Mouse (Mus musculus): ENCODE data around the gene Alcam.

Alcam gene

DNA sequence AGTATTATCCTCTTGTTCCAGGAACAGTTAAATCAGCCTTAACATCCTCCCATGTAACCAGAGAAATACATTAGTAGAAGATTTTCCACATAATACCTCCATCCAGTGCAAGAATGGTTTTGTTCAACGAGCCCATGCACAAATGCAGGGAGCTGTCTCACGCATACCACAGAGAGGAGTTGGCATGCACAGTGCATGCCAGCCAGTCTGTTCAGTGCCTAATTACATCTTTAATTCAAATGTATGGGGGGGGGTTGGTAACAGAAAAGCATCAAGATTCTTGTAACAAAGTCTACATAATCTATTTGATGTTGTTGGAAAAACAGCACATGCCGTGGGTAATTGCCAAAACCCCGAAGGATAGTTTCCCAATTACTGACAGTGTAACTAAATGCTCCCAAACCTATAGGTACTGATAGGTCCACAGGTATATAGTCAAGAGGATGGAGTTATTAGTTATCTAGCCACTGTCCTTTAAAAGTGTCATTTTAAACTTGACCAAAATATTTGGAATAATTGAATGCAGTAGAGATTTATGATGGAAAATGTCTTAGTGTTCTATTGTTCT, 89.8 kb downstream of the Alcam start:
- no peak for DNase-seq

DNA sequence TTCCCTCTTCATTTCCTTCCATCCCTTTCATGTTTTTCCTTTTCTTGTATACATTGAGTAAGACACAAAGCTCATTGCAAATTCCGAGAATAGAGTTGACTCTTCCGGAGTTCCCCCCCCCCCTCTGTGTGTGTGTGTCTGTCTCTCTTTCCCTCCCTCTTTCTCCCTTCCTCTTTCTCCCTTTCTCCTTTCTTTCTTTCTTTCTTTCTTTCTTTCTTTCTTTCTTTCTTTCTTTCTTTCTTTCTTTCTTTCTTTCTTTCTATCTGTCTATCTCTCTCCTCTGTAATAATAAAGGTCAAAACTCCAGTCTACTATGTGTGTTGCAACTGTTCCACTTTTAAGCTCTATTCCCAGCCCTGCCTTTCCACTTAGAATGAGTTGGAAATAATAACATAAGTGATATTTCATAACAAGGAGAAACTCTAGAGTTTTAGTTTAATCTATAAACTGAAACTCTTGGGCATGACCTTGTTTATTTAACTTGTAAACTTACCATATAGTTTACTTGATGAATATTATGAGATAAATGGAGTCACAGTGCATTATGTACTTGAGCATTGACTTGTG, 110.3 kb downstream of the Alcam start:
- DNase-seq, result no peak

DNA sequence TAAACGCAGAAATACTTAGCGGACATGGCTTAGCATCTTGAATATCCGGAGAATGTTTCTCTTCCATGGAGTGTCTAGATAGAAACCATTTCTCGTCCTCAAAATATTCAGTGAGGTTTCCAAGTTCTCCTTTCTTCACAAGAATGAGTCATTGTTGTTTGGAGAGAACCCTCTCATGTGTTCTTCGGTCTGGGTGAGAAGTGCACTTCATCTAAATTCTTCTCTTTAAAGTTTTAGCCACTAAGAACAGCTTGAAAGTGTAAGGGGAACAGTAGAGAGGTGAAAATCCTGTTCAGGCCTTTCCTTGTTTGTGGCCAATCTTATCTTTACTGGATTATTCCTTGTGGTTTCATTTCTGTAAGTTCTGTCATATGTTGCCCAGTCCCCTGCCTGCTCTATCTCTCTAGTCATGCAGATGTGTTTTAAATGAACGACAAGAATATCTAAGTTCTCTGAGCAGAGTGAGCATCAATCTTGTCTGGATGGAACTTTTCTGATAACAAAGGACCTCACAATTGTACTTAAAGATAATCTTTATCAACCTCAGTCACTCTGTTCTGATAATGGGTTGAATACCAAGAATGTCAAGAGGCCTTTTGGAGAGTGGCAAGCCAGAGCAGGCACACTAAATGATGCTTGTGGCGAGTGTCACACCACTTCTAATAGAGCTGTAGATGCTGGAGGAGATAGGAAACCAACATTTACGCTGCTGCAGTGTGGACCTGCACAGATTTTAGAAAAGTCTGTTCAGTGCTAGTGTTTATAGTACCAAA, 111.0 kb downstream of the Alcam start:
- no peak for DNase-seq

DNA sequence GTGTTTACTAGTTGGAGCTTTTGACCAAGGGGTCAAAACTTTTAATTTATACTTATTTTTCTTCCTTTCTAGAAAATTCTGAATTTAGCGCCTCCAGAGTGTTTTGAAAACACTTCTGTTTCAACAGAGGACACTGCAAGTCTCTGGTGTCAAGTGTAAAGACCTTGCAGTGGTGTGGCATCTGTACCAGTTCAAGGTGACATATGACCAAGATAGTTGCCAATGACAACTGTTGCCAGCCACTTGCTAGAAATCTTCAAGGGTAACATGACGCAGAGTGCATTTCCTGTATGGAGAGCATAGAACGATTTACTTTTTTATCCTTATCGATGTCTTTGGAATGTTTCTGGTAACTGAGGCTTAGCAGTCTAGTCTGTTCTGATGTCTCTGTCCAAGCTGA, 119.8 kb downstream of the Alcam start:
- DNase-seq, result no peak

DNA sequence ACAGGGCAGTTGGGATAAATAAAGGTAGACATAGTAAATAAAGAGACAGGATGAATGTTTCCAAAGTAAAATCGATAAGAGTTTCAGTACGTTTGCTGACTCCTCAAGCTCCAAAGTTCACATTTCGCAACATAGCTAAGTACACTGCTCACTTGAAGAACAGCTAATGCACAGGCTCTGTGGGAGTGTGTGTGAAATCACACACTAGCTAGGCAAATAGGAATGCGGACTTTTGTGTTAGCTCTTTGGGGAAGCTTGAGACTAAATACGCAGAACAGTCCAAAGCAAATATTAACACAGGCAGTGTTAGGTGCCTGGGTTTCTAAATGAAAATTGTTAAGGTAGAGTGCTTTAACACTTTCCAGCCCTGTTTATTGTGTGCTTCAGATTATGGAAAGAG, 120.2 kb downstream of the Alcam start:
- DNase-seq, result no peak

DNA sequence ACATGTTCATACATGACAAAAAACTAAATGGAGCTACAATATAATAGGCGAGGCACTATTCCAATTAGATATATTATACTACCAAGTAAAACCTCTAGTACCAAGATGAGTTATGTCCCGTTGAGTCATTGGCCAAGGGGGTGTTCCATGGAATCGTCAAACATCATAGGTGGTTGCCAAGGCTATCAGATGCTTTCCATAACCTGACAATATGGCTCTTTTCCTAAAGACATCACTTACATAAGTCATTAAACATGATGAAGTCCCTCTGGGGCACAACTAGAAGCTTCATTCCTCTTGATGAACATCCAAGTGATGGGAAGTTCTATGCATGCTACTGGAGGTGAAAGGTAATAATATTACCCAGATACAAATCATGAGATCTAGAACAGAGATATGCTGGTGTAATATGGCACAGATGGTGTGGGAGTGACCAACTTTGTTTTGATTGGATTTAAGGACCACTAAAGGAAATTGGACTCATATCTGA, 122.5 kb downstream of the Alcam start:
- no peak for DNase-seq

DNA sequence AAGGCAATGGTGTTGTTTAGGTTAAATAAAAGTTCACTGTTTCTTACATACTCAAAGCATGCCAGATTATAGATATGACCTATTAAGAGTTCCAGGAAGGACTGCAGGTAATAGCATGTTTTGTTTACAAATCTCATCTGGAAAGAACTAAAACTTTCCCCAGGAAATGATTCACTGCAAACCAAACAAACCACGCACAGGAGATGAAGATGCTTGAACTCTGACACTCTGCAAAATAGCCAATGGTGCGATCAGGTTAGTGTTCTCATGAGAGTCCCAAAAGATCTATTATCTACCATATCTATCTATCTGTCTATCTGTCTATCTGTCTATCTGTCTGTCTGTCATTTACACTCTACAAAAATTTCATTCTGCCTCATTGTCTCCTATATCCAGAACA, 124.5 kb downstream of the Alcam start:
- DNase-seq, result no peak

DNA sequence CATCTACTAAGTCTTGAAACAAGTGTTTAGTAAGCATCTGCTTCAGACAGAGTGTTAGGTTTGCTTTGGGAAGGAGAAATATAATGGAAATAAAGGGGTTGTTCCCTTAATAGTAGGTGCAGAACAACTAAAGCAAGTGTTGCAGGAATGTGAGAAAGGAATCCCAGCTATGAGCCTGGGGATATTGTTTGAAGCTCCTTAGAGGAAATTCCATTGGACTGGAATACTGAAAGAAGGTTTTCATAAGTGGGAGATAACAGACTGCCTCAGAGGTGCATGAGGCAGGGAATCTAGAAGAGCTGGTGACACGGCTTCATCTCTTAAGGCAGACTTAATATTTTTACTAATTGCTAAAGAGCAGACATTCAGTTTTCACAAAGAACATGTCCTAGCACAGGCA, 134.6 kb downstream of the Alcam start:
- DNase-seq, result no peak

DNA sequence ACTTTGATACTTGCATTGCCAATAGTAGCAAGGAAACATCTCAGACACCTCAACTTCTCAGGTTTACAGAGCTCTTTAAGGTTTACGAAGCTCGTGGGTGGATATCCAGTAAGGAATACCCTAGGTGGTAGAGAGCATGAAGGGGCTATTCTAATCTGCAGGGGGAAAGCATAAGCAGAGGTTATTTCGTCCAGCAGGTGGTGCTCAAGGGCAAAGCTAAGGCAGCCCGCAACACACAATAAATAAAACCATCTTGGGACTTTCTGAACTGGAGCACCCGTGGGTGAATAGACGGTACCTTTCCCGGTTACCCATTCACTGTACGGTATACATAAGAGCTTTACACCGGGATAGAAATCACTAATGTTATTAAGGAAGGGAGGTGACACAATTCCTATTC, 142.8 kb downstream of the Alcam start:
- DNase-seq, result peak; percentile 88

DNA sequence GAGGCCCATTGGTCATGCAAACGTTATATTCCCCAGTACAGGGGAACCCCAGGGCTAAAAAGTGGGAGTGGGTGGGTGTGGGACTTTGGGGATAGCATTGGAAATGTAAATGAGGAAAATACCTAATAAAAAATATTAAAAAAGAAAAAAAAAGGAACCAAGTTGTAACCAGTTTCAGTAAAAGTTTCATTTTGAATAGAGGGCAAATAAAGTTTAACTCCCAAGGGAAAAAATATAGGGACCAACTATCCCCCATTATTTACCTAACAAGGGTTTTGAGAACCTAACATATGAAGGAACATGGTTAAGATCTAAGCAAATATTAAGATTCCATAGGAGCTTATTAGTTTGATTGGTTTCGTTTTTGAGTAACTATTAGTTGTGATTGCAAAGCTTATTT, 146.9 kb downstream of the Alcam start:
- no peak for DNase-seq

DNA sequence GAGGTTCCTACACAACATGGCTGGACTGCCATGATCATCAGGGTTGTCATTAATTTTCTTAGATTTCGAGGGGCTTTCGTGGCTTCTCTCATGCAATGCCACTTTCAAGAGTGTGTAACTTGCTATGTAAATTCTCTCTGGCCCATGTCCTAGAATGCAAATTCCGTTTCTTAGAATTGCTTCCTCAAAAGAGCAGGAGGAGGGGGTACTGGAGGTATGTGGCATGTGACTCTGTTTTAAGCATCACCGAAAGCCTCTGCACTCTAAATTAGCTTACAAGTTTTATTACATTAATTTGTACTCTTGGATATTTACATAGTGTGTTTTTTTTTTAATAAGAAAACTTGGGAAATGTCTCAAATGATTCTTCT, 150.4 kb downstream of the Alcam start:
- no peak for DNase-seq

DNA sequence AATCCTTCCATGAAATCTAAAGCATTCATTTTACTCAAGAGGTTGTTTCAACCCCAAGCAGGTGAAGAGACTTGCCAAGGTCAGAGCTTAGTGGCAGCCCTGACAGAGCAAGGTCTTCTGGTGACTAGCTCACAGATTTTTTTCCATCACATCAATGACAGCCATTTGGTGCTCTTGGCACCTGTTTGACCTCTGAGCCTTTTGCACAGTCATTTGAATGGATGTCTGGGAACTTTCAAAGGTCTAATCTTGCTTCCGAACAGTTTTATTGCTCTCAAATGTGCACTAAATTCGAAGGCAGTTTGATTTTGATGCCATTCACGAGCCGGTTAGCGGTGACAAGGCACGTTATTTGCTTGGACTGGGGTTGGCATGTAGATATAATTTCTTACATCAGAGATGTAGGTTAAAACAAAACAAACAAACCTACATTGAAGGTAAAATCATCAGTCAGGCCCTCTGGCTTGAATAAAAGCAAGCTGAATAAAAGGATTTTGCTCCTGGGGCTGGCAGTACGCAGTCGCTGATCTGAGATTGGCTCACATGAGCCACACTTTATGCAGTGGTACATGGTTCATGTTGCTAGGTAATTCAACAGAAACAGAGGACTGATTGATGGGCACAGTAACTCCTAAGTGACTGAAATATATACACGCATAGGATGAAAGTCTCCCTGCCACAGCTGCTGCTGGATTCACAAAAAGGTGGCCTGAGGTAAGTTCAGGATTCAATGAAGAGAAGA, 150.9 kb downstream of the Alcam start:
- DNase-seq, result no peak

DNA sequence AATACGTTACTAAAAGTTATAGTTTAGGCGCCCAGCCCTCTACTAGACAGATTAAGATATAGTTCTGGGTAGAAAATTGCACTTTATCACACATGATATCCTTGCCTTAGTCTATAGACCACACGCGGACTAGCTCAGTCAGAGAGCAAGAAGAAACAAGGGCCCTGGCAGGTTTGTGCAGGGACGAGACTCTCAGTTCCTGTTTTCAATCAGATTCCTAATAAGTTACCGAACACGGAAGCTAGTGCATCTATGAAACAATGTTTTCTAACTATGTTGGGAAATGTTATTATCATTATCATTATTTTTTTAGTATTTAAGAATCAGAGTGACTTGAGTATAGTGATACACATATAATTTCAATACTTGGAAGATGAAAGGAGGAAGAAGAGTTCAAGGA, 152.1 kb downstream of the Alcam start:
- no peak for DNase-seq

DNA sequence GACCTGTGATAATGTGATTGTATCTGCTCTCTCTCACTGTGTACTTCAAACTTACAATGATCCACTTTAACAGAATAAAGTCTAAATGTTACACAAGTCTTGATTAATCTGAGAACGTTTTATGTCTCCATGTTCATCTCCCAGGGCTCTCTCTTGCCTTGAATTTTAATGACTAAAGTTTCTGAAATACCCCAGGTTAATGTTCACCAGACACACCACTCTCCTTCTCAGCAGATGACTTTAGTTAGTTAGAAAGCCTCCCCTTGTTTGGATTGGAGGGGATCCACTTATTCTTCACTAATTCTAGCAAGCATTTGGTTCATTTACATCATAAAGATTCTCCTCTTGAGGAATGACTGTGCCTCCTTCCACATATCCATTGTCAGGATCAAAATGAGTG, 157.5 kb downstream of the Alcam start:
- DNase-seq, result no peak

DNA sequence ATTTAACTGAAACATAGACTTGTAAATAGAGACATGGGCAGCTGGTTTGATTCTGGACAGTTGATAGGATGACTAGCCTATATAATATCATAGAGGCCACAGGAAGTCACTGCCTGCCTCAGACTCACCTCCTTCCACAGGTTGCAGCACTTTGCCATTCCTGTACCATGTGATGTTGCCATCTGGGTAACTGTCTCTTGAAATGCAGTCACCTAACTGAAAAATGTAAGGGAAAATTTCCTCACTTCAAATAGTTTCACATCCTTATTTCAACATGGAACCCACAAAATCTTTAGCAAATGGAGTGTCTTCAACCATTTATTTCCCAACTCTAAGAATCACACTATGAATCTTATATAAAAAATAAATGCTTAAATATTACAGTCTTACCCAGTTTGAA, 158.3 kb downstream of the Alcam start:
- no peak for DNase-seq

DNA sequence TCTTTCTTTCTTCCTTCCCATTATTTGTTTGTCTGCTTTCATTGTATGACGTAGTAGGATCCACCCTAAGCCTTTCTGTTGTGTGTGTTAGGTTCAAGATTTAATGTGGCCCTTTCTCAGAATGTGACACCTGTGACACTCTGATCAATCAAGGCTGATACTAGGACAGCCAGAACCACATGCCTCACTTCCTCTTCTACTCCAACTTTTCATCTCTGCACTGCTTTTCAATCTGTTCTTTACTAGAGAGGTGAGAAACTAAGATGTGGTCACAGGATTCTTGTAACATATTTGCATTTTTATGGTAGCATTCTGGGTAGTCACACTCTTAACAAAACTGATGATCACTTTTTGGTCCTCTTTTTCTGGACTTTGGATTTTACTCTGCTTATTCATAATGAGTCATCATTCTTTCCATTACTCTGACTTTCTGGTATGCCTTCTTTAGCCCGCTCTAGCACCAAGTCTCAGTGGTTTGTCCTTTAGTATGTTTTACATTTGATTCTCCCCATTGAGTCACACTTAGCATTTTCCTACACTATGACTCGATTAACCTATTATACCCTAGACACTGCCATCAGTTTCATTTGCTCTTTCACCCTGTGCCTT, 161.3 kb downstream of the Alcam start:
- DNase-seq, result no peak

DNA sequence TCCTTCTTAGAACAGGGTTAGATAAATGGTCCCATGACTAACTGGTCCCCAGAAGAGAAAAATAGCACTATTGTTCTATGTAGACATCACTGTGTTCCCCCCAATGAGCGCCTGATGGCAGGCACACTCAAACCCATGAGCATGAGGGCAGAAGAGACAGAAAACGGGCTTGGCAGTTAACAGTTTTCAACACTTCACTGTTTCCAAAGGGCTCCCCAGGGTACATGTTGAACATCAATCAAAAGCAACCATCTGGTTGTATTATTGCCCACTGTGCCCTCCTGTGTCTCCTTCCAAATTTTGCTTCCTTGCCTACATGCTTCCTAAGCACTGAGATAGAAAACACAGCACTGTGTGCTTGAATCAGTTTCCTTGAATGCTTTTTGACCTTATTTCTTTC, 173.7 kb downstream of the Alcam start:
- DNase-seq, result no peak

DNA sequence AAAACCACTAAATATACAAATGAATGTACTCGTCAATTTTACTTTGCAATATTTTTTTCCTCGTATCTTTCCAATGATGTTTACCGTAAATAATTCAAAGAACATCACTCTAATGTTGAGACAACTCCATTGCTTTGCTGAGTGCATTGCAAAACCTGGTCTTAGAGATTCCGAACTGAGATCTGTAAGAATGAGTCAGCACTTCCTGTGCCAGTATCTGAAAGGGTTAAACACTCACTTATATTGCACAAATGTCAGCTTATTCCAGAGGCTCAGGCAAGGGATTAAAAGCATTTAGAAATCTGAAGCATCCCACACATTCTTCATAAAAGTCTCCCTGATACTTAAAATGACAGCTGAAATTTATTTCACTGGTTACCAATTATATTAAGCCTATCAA, 188.8 kb downstream of the Alcam start:
- no peak for DNase-seq

DNA sequence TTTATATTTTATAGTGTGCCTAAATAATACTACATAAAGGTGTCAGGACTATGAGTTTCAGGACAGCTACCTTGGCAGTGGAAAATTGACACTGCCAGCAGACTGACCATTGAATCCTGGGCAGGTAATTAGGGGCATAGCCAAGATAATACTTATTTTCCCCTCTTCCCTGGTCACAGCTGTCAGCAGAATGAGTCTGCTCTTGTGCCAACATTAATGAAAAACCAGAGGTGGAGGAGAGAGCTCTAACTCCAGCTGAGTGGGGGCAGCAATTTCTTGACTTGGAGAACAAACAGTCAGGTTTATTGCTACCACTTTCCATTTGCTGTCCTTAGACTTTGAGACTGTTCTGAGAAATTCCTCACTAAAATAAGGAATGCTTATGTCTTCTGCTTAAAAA, 190.1 kb downstream of the Alcam start:
- no peak for DNase-seq

DNA sequence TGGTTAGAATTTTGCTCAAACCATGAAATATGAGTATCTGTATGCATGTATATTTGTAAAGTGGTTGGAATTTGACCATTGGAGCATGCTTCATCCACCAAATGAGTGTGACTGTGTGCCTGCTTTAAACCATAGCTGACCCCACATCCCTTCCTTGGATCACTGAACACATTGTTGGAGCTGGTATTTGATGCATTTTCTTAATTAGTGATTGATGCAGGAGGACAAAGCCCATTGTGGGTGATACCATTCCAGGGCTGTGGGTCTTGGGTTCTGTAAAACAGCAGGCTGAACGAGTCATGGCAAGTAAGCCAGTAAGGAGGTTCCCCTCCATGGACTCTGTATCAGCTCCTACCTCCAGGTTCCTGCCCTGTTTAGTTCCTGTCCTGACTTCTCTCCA, 191.3 kb downstream of the Alcam start:
- no peak for DNase-seq

DNA sequence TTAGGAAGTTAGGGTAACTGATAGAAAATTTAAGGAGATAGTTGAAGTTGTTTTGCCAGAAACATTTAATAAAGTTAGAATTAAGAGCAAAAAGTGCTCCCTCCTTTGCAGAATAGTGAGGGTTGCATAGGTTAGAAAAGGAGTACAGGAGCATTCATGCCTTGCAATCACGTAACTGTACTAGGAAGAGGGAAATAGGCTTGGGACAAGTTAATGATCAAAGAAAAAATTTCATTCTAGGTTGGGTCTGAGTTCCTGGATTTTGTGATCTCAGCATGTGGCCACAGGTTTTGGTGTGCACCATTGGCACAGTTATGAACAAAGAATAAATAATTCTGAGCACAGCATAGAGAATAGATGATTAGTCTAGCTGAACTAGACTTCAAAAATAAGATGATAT, 192.1 kb downstream of the Alcam start:
- no peak for DNase-seq

DNA sequence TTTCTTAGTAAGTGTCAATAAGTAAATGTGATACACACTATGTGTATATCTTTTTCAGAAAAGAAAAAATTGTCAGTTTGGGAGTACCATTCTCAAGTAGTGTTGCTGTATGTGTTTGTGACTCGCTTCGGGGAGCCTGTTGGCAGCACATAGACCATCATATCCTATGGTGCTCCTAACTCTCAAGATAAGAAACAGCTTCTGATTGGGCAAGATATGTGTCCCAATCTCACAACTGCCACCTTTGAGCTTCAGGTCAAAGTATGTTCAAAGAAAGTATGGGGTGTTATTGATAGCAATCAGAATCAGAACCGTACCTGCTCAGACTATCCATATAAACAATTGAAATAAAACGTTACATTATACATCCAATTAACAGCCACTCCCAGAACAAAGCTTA, 202.9 kb downstream of the Alcam start:
- no peak for DNase-seq

DNA sequence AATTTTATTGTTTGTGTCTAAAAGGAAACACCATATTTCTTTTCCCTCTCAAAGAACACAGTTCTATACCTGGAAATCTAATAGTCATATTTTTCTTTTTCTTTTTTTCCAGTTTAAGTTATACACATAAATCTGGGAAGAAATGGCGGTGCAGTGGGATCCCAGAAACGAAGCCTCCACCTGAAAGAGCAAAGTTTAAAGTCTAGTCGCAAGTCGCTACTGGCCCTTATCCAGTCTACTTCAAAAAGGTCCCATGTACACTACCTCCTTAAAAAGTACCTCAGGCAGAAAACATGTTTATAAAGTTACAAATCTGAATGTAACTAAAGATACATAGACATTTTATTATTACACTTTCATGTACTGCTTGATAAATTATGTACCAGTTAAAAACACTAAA, 203.7 kb downstream of the Alcam start:
- no peak for DNase-seq

Measured in right cerebral cortex, postnatal 4 days (tissue).